Mouse (Mus musculus) liver, embryonic 15.5 days (tissue): ENCODE data around the gene Pcbp3. TPM values are rescaled to one million over a fixed set of nuclear protein-coding genes. Genes with fewer than 3 reads are reported as not detected.

Experiments used
- ATAC-seq: fragments of 200-750 bp; cut with Nextera tagmentation; 2 replicates; pipeline ENCODE4 v1.8.0; 2017; ENCODE audit warnings: moderate number of reproducible peaks, mild to moderate bottlenecking, moderate library complexity; ENCODE audit not compliant: insufficient read depth
- H3K27ac ChIP-seq: fragments of 300-500 bp; sonication (generic); replicated peaks from 2 replicates; pipeline ENCODE4 v1.5.1; 2015; ENCODE audit warnings: mild to moderate bottlenecking, inconsistent platforms
- H3K27me3 ChIP-seq: fragments of 300-500 bp; sonication (generic); 2 replicates; pipeline ENCODE4 v1.6.1; 2015; ENCODE audit warnings: mild to moderate bottlenecking, inconsistent platforms
- H3K36me3 ChIP-seq: fragments of 300-500 bp; sonication (generic); replicated peaks from 2 replicates; pipeline ENCODE4 v1.6.1; 2015; ENCODE audit warnings: moderate library complexity, mild to moderate bottlenecking, inconsistent platforms
- H3K4me1 ChIP-seq: fragments of 300-500 bp; sonication (generic); replicated peaks from 2 replicates; pipeline ENCODE4 v1.6.1; 2015; ENCODE audit warnings: inconsistent platforms
- H3K4me2 ChIP-seq: fragments of 300-500 bp; sonication (generic); 2 replicates; pipeline ENCODE4 v1.6.1; 2015; ENCODE audit warnings: moderate library complexity, mild to moderate bottlenecking, inconsistent platforms
- H3K4me3 ChIP-seq: fragments of 300-500 bp; sonication (generic); replicated peaks from 2 replicates; pipeline ENCODE4 v1.5.1; 2015; ENCODE audit warnings: mild to moderate bottlenecking, inconsistent platforms
- H3K9ac ChIP-seq: fragments of 300-500 bp; sonication (generic); 2 replicates; pipeline ENCODE4 v1.6.1; 2015; ENCODE audit warnings: moderate library complexity, mild to moderate bottlenecking, inconsistent platforms
- H3K9me3 ChIP-seq: fragments of 300-500 bp; sonication (generic); replicated peaks from 2 replicates; pipeline ENCODE4 v1.6.1; 2016; ENCODE audit warnings: inconsistent platforms
- WGBS: fragments of 180-500 bp; shearing (Covaris S2); methylation state at CpG from one replicate; pipeline ENCODE4 v1.1.7; 2015; ENCODE audit warnings: mixed read lengths; ENCODE audit not compliant: insufficient replicate concordance; 5-methylcytosine and 5-hydroxymethylcytosine counted together
- polyA plus RNA-seq: library from polyadenylated mRNA; unstranded; fragments of >200 nt; fragmentation: Nextera tagmentation; extraction: Ambion mirVana; gene quantifications from 2 replicates; pipeline ENCODE4 v1.2.1, GENCODE M21; 2015

The Pcbp3 gene
- polyA plus RNA-seq, 1 experiment from 2014 or later, result 3.6 TPM

DNA sequence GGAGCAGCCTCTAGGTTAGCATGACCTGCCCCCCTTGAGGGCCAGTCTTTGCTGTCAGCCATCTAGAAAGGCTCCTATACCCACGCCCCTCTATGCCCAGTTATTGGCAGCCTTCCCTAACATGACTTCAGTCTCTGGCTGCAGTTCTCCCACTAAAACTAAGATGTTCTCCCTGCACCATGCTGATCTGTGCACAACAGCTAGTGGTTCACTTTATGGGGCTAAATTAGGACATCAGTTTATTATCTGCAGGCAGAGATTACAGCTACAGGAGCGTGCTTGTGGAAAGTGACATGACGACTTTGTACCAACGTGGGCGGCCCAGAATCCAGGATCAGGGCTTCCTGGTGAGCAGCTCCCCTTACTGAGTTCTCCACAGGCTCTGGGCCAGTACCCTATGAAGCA is 160.4 kb downstream of the Pcbp3 start:
- Histone ChIP-seq H3K4me1 (peaks cover 5% of the 10 kb centered on the region; the same call in 1 of the 2 replicates), H3K27ac (no peak overlapping the region), H3K4me3 (no peak overlapping the region), H3K36me3 (no peaks in the 10 kb centered on the region), H3K9ac (no peak overlapping the region), H3K9me3 (no peaks in the 10 kb centered on the region), H3K4me2 (no peak overlapping the region), H3K27me3 (no peaks in the 10 kb centered on the region)
- ATAC-seq, result no peak
- 52% methylated on average over 5 of the region's 5 CpGs for WGBS

DNA sequence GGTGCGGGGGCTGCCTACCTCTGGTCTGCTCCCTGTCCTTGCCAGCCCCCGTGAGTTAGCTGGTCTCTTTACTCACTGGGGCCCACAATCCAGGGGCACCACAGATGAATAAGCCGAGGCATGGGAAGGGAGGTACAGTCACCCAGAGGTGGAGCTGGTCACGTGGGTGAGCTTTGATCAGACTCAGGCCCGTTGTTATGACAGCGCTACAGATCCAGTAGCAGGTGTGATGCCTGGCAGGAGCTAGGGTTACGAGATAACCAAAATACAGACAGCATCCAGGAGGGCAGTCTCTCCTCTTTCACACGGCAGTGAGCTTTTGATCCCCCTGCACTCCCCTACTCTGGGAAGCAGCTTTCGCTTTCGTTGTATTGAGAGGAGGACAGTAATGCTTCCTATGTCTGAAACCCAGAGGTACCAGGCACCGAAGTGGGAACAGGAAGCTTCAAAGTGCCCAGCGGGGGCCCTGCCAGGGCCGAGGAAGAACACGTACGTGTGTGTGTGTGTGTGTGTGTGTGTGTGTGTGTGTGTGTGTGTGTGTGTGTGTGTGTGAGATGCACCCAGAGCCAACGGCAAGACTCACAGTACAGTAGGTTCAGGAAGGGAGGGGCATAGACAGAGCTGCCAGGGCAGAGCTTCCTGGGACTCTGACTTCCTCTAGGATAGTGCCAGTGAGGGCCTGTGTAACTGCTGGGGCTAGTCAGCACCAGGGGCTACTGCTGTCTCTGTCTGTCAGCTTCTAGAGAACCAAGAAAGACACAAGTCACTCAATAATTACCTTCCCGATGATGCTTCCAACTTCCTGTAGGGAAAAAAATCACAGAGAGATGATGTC is 162.7 kb downstream of the Pcbp3 start:
- 65% methylated on average over 16 of the region's 17 CpGs for WGBS
- H3K4me2 ChIP-seq, result no peak overlapping the region

DNA sequence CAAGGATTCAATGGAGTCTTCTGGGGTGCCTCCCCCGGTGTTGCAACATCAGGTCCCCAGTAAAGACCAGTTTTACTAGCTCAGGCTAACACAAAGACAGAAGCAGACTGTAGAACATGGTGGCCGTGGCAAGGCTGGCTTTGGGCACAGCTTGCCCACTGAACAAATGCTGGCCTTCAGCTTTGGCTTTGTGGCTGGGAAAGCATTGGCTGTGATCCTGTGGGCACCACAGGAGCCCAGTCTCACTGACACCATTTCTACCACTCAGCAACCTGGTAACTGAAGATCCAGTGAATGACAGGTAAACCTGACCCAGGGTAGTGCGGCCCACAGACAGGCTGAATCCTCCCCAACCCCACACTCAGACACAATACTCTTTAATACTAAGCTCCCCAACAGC is 167.6 kb downstream of the Pcbp3 start:
- H3K4me2 ChIP-seq, result no peak overlapping the region
- no peaks in the 10 kb centered on the region for H3K4me1 ChIP-seq
- H3K27me3 ChIP-seq, result no peaks in the 10 kb centered on the region
- ATAC-seq, result no peak
- H3K9me3 ChIP-seq, result no peaks in the 10 kb centered on the region
- H3K36me3 ChIP-seq, result no peaks in the 10 kb centered on the region
- H3K4me3 ChIP-seq, result no peak overlapping the region
- no peak overlapping the region for H3K27ac ChIP-seq
- H3K9ac ChIP-seq, result no peak overlapping the region
- 74% methylated on average over 3 of the region's 3 CpGs for WGBS

More for the DNA sequence above, 162.7 kb downstream of the Pcbp3 start:
- H3K9ac ChIP-seq, result no peak overlapping the region
- H3K36me3 ChIP-seq, result no peaks in the 10 kb centered on the region
- peaks cover 5% of the 10 kb centered on the region; the same call in 1 of the 2 replicates for H3K4me1 ChIP-seq
- H3K27ac ChIP-seq, result no peak overlapping the region
- ATAC-seq, result no peak
- H3K27me3 ChIP-seq, result no peaks in the 10 kb centered on the region
- H3K9me3 ChIP-seq, result no peaks in the 10 kb centered on the region
- no peak overlapping the region for H3K4me3 ChIP-seq

GRCm38 (mm10) chr10:76791475-76791874 is 170.2 kb downstream of the Pcbp3 start:
- H3K27ac ChIP-seq, result no peak overlapping the region
- H3K9ac ChIP-seq, result no peak overlapping the region
- H3K36me3 ChIP-seq, result no peaks in the 10 kb centered on the region
- no peak overlapping the region for H3K4me2 ChIP-seq
- ATAC-seq, result no peak
- WGBS, result 59% methylated on average over 1 of the region's 1 CpGs
- no peak overlapping the region for H3K4me3 ChIP-seq
- no peaks in the 10 kb centered on the region for H3K27me3 ChIP-seq
- H3K4me1 ChIP-seq, result no peaks in the 10 kb centered on the region
- no peaks in the 10 kb centered on the region for H3K9me3 ChIP-seq

- Histone ChIP-seq H3K4me3 (no peak overlapping the region), H3K4me1 (no peaks in the 10 kb centered on the region), H3K27ac (no peak overlapping the region), H3K9ac (no peak overlapping the region), H3K36me3 (no peaks in the 10 kb centered on the region), H3K27me3 (no peaks in the 10 kb centered on the region), H3K9me3 (no peaks in the 10 kb centered on the region), H3K4me2 (no peak overlapping the region)
- ATAC-seq, result no peak
- WGBS, result 57% methylated on average over 4 of the region's 4 CpGs
These were observed 171.8 kb downstream of the Pcbp3 start for GRCm38 (mm10) chr10:76789885-76790284.

DNA sequence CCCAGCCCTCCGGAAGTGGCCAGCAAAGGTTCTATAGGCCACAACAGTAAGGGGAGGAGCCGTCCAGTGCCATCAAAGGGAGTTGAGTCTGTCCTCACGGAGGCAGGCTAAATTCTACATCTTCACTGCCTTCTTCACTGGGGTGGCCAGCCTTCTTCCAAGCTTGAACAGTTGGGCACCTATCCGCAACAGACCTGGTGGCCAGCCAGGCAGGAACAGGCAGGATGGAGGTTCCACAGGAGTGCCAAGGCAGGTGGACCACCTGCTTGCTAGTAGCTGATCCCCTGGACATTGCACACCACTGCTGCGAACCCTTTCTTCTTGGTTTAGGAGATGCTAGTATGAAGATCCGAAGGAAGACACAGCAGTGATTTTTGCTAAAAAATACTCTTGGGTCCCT is 176.4 kb downstream of the Pcbp3 start:
- Histone ChIP-seq H3K36me3 (no peaks in the 10 kb centered on the region), H3K4me2 (no peak overlapping the region), H3K9ac (no peak overlapping the region), H3K9me3 (no peaks in the 10 kb centered on the region), H3K27ac (no peak overlapping the region), H3K4me1 (no peaks in the 10 kb centered on the region), H3K27me3 (no peaks in the 10 kb centered on the region), H3K4me3 (no peak overlapping the region)
- ATAC-seq, result no peak
- 70% methylated on average over 6 of the region's 6 CpGs for WGBS

DNA sequence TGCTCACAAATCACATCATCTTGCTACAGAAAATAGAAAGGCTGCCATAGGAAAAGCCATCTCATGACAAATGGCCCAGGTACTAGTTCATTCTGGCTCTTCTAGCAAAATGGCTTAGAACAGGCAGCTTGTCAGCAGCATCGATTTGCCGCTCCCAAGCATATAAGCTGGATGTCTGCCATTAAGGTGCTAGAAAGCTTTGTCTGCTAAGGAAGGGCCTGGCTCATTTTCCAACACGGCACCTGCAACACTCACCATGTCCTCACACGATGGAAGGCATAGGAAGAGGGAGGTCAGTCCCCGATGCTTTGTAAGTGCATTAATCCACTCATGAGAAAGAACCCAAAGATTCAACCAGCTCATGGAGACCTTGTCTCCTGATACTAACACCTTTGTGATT is 182.5 kb downstream of the Pcbp3 start:
- H3K9ac ChIP-seq, result no peak overlapping the region
- H3K4me1 ChIP-seq, result no peaks in the 10 kb centered on the region
- no peak overlapping the region for H3K4me3 ChIP-seq
- ATAC-seq, result no peak
- H3K36me3 ChIP-seq, result no peaks in the 10 kb centered on the region
- no peaks in the 10 kb centered on the region for H3K9me3 ChIP-seq
- no peak overlapping the region for H3K4me2 ChIP-seq
- 76% methylated on average over 5 of the region's 5 CpGs for WGBS
- no peaks in the 10 kb centered on the region for H3K27me3 ChIP-seq
- H3K27ac ChIP-seq, result no peak overlapping the region

- ATAC-seq, result no peak
- no peak overlapping the region for H3K4me3 ChIP-seq
- H3K4me1 ChIP-seq, result no peaks in the 10 kb centered on the region
- H3K27ac ChIP-seq, result no peak overlapping the region
- no peak overlapping the region for H3K4me2 ChIP-seq
- no peaks in the 10 kb centered on the region for H3K9me3 ChIP-seq
- H3K9ac ChIP-seq, result no peak overlapping the region
- no peaks in the 10 kb centered on the region for H3K36me3 ChIP-seq
- WGBS, result 65% methylated on average over 3 of the region's 3 CpGs
- H3K27me3 ChIP-seq, result no peaks in the 10 kb centered on the region
These were observed 190.1 kb downstream of the Pcbp3 start for GRCm38 (mm10) chr10:76771624-76772023.

- Histone ChIP-seq H3K9ac (no peak overlapping the region), H3K4me1 (no peaks in the 10 kb centered on the region), H3K4me2 (no peak overlapping the region), H3K4me3 (no peak overlapping the region), H3K9me3 (no peaks in the 10 kb centered on the region), H3K27ac (no peak overlapping the region), H3K27me3 (no peaks in the 10 kb centered on the region), H3K36me3 (no peaks in the 10 kb centered on the region)
- no peak for ATAC-seq
- WGBS, result 57% methylated on average over 5 of the region's 5 CpGs
These were observed 190.6 kb downstream of the Pcbp3 start for GRCm38 (mm10) chr10:76771086-76771485.

DNA sequence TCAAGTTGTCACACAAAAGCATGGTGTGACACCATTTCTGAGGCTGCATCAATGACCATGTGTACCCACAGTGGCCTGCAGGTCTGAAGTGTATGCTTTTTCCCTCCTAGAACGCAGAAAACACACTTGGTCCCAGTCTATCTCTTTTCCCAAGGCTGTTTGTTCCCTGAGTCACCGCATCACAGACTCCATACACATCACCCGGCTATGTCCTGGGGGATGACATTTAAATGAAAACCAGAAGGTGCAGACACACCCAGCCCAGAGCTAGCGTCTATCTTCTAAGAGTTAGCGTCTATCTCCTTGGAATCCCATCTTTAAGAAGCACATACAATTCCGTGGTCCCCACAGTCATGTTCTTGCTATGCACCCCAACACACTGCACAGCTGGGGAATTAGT is 192.1 kb downstream of the Pcbp3 start:
- H3K9me3 ChIP-seq, result no peaks in the 10 kb centered on the region
- no peak overlapping the region for H3K4me3 ChIP-seq
- H3K27me3 ChIP-seq, result no peaks in the 10 kb centered on the region
- H3K36me3 ChIP-seq, result no peaks in the 10 kb centered on the region
- H3K9ac ChIP-seq, result no peak overlapping the region
- no peak for ATAC-seq
- WGBS, result 68% methylated on average over 6 of the region's 6 CpGs
- H3K27ac ChIP-seq, result no peak overlapping the region
- H3K4me2 ChIP-seq, result no peak overlapping the region
- no peaks in the 10 kb centered on the region for H3K4me1 ChIP-seq

GRCm38 (mm10) chr10:76766196-76766595 is 195.5 kb downstream of the Pcbp3 start:
- 53% methylated on average over 1 of the region's 1 CpGs for WGBS
- H3K9ac ChIP-seq, result no peak overlapping the region
- H3K4me2 ChIP-seq, result no peak overlapping the region
- no peaks in the 10 kb centered on the region for H3K4me1 ChIP-seq
- no peak for ATAC-seq
- H3K27ac ChIP-seq, result no peak overlapping the region
- no peaks in the 10 kb centered on the region for H3K27me3 ChIP-seq
- no peak overlapping the region for H3K4me3 ChIP-seq
- no peaks in the 10 kb centered on the region for H3K9me3 ChIP-seq
- H3K36me3 ChIP-seq, result no peaks in the 10 kb centered on the region

DNA sequence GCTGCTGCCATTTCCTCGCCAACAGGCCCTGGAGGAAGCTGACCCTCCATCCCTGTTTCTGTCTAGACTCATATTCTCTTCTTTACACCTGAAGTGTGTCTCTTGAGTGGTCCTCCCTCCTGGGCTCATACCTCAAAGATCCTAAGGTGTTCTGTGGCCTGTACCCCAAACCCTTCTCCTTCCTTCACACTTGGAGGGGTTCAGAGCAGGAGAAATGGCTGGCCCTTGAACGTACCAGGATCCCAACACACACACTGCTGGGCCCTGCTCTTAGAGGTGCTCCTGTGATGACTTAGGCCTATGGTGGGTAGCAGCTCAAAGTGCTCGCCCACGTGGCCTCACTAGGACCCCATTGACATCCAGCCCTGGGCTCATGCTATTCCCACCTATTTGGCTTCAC is 196.8 kb downstream of the Pcbp3 start:
- no peaks in the 10 kb centered on the region for H3K27me3 ChIP-seq
- H3K9me3 ChIP-seq, result no peaks in the 10 kb centered on the region
- no peak overlapping the region for H3K27ac ChIP-seq
- H3K36me3 ChIP-seq, result no peaks in the 10 kb centered on the region
- H3K4me3 ChIP-seq, result no peak overlapping the region
- no peaks in the 10 kb centered on the region for H3K4me1 ChIP-seq
- no peak overlapping the region for H3K9ac ChIP-seq
- ATAC-seq, result no peak
- 68% methylated on average over 4 of the region's 4 CpGs for WGBS
- no peak overlapping the region for H3K4me2 ChIP-seq
